Mouse (Mus musculus): ENCODE results near the gene Lrp2bp. TPM values are rescaled to one million over a fixed set of nuclear protein-coding genes. Genes with fewer than 3 reads are reported as not detected.

Gene Lrp2bp
- polyA plus RNA-seq (2017; shearing (Covaris generic)) = not detected

GRCm38 (mm10) chr8:45999138-45999783 lies at the start of gene Lrp2bp:
TSS of gene Lrp2bp (plus strand) at chr8:45999303.

GRCm38 (mm10) chr8:45975126-45975836 lies 23.8 kb upstream of the Lrp2bp start, which contains the start of the genes 1700029J07Rik and Ufsp2:
TSS of gene 1700029J07Rik (minus strand) at chr8:45975252.
TSS of gene Ufsp2 (plus strand) at chr8:45975528.

GRCm38 (mm10) chr8:46005596-46005995 lies 6.5 kb downstream of the Lrp2bp start, which contains the start of gene Ankrd37:
TSS of gene Ankrd37 (minus strand) at chr8:46005707.

Other genes starting within 250 kb of the Lrp2bp start
- gene Pdlim3, start 113.8 kb upstream of the Lrp2bp start, polyA plus RNA-seq (2017; shearing (Covaris generic)) = 0.07 TPM
- not detected for gene Ccdc110, start 64.7 kb upstream of the Lrp2bp start, polyA plus RNA-seq (2017; shearing (Covaris generic))
- 2.4 TPM for gene 1700029J07Rik, start 24.1 kb upstream of the Lrp2bp start, polyA plus RNA-seq (2017; shearing (Covaris generic))
- 51.7 TPM for gene Ufsp2, start 23.8 kb upstream of the Lrp2bp start, polyA plus RNA-seq (2017; shearing (Covaris generic))
- 16.4 TPM for gene Ankrd37, start 6.4 kb downstream of the Lrp2bp start, polyA plus RNA-seq (2017; shearing (Covaris generic))
- 38.4 TPM for gene Cfap97, start 152.5 kb downstream of the Lrp2bp start, polyA plus RNA-seq (2017; shearing (Covaris generic))
- gene Snx25, start 152.9 kb downstream of the Lrp2bp start, polyA plus RNA-seq (2017; shearing (Covaris generic)) = 2.9 TPM
- 139 TPM for gene Slc25a4, start 212.0 kb downstream of the Lrp2bp start, polyA plus RNA-seq (2017; shearing (Covaris generic))

Measured in CD4-positive, CD25-positive, alpha-beta regulatory T cell, adult 9 weeks (primary cell).